Mouse (Mus musculus) natural killer cell, adult 2 months (primary cell): ENCODE measurements around the gene Lep.

Experiments
- DNase-seq, 2 experiments: peaks; one replicate each; pipeline ENCODE4 v3.0.0; 2022; ENCODE audit warnings: low spot score in 2 of 2

The Lep gene

GRCm38 (mm10) chr6:29059846-29060685 is at the start of gene Lep:
Gene Lep, plus strand, starts transcription at chr6:29060220.
- no peak for DNase-seq

- DNase-seq, result no peak
Observed at GRCm38 (mm10) chr6:29011651-29012050, 48.4 kb upstream of the Lep start.

GRCm38 (mm10) chr6:29013216-29013615 is 46.8 kb upstream of the Lep start:
- DNase-seq, result no peak

GRCm38 (mm10) chr6:29016891-29017412 is 43.1 kb upstream of the Lep start:
- DNase-seq, result no peak

GRCm38 (mm10) chr6:29019756-29020720 is 40.0 kb upstream of the Lep start:
- no peak for DNase-seq

GRCm38 (mm10) chr6:29020937-29021336 is 39.1 kb upstream of the Lep start:
- DNase-seq, result no peak

GRCm38 (mm10) chr6:29021501-29021900 is 38.5 kb upstream of the Lep start:
- DNase-seq, result no peak

- no peak for DNase-seq
Observed at GRCm38 (mm10) chr6:29022115-29022514, 37.9 kb upstream of the Lep start.

GRCm38 (mm10) chr6:29023206-29023967 is 36.6 kb upstream of the Lep start:
- DNase-seq, result peak in 1 of 2 experiments; percentile 16

- peak; percentile 7 to 36 for DNase-seq
Observed at GRCm38 (mm10) chr6:29024000-29024417, 36.0 kb upstream of the Lep start.

GRCm38 (mm10) chr6:29025796-29026482 is 34.1 kb upstream of the Lep start:
- DNase-seq, result no peak

- no peak for DNase-seq
Observed at GRCm38 (mm10) chr6:29026766-29027165, 33.3 kb upstream of the Lep start.

GRCm38 (mm10) chr6:29028129-29028528 is 31.9 kb upstream of the Lep start:
- no peak for DNase-seq

GRCm38 (mm10) chr6:29029521-29029920 is 30.5 kb upstream of the Lep start:
- DNase-seq, result no peak

- DNase-seq, result no peak
Observed at GRCm38 (mm10) chr6:29031216-29031615, 28.8 kb upstream of the Lep start.

GRCm38 (mm10) chr6:29031704-29032310 is 28.2 kb upstream of the Lep start:
- no peak for DNase-seq

GRCm38 (mm10) chr6:29032411-29032810 is 27.6 kb upstream of the Lep start:
- no peak for DNase-seq

- no peak for DNase-seq
Observed at GRCm38 (mm10) chr6:29033981-29034646, 25.9 kb upstream of the Lep start.

- DNase-seq, result no peak
Observed at GRCm38 (mm10) chr6:29036698-29037097, 23.3 kb upstream of the Lep start.

GRCm38 (mm10) chr6:29040266-29040665 is 19.8 kb upstream of the Lep start:
- DNase-seq, result no peak
